9 mouse cellular contexts compared by ENCODE assay signal in the genomic region with DNA sequence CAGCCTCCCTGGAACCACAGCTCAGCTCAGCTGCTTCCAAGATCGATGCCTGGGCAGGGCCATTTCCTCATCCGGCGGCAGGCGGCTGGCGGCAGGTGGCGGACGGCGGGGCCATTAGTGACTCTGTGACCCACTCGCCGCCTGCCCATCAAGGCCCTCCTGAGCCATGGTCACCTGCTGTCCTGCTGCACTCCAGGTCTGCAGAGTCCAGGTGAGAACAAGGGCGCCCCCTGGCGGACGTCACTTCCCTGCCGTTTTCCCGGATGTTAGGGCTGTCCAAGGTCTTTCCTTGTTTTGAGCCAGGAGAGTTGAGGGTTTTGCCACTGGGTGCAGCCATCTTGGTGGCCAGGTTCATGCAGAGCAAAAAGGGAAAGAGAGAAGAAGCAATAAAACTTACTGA.
DNase-seq lines count a peak whose midpoint lies in the region; TF ChIP-seq lines count a peak whose summit lies in the region.
"Had no signal": no experiment of that assay in that cellular context is flagged by ENCODE, and none has a peak within 500 bp of the region (broad histone marks: within the 10 kb centered on the region; RNA-seq: fewer than 3 reads in every experiment).

No protein-coding gene starts in this region.

- H3K4me1 ChIP-seq in cortical plate, adult 2 months (ENCODE audit: control insufficient read depth, insufficient read depth, low read length), result no peaks in the 10 kb centered on the region
- peaks cover 22% of the 10 kb centered on the region for H3K4me1 ChIP-seq in heart, embryonic 10.5 days
- peaks cover 10% of the 10 kb centered on the region for H3K4me1 ChIP-seq in lung, adult 2 months (ENCODE audit: control insufficient read depth, insufficient read depth, low read length)

- peak; percentile 45 for TF ChIP-seq CTCF in cortical plate, adult 2 months (IDR thresholded peaks at IDR 0.05; ENCODE audit: extremely low read depth, insufficient read depth, low read length)
- TF ChIP-seq CTCF in lung, adult 2 months (IDR thresholded peaks at IDR 0.05; ENCODE audit: insufficient read depth, low read length), result peak; percentile 64

- peak; percentile 26 for DNase-seq in 416B (ENCODE audit: low read depth)
- peak; percentile 42 for DNase-seq in T-cell, adult 2 months (ENCODE audit: low spot score)
- no peak for DNase-seq in heart, embryonic 10.5 days (ENCODE audit: low spot score)
- DNase-seq in kidney, postnatal 36 days, result peak; percentile 79 to 92
- DNase-seq in lung, adult 2 months, result peak; percentile 77
- DNase-seq in retina, postnatal 1 day, result peak; percentile 73
- peak; percentile 69 for DNase-seq in thymus, postnatal 25 days

- no peaks in the 10 kb centered on the region for H3K9me3 ChIP-seq in heart, embryonic 10.5 days

- no peak overlapping the region for H3K27ac ChIP-seq in cortical plate, adult 2 months (ENCODE audit: insufficient read depth, low read length)
- no peak overlapping the region for H3K27ac ChIP-seq in heart, embryonic 10.5 days
- H3K27ac ChIP-seq: macrophage had no signal

- 24% methylated on average over 11 of the region's 15 CpGs for WGBS in heart, embryonic 10.5 days
- 32% methylated on average over 15 of the region's 15 CpGs for WGBS in lung, adult 2 months

- H3K27me3 ChIP-seq in heart, embryonic 10.5 days (ENCODE audit: insufficient read depth, poor library complexity, severe bottlenecking), result peaks cover 4% of the 10 kb centered on the region; the same call in 1 of the 2 replicates

- TF ChIP-seq POLR2A in cortical plate, adult 2 months (IDR thresholded peaks at IDR 0.05; ENCODE audit: extremely low read depth, insufficient read depth, low read length), result no peak
- no peak for TF ChIP-seq POLR2A in lung, adult 2 months (IDR thresholded peaks at IDR 0.05; ENCODE audit: borderline replicate concordance, extremely low read depth, low read depth, low read length)

- H3K36me3 ChIP-seq in heart, embryonic 10.5 days, result no peaks in the 10 kb centered on the region

- H3K4me3 ChIP-seq in cortical plate, adult 2 months (ENCODE audit: insufficient read depth, low read length), result no peak overlapping the region
- H3K4me3 ChIP-seq in heart, embryonic 10.5 days, result 0 out of 2 replicates have a peak overlapping the region, but pooled peaks have one; percentile 24
- no peak overlapping the region for H3K4me3 ChIP-seq in lung, adult 2 months (replicated peaks; ENCODE audit: extremely low read depth, low read depth, low read length)
